17 mouse cellular contexts compared by ENCODE assay signal in the genomic region with DNA sequence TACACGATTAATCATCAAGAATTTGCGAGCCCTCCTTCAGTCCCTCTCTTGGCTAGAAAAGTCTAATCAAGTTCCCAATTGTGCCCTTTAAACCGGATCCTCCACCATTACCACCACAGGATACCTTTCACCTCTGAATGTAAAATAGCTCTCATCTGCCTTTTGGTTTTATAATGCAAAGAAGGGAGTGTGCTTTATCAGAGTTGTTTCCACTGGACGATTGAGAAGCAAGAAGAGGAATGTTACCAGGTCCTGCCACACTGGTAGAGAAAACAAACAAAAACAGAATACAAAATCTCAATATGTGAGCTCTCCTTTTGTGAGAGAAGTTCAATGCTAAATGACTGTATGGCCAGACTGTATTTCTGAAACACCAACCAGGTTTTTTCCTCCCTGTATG.
"Had no signal": no experiment of that assay in that cellular context is flagged by ENCODE, and none has a peak within 500 bp of the region (broad histone marks: within the 10 kb centered on the region; RNA-seq: fewer than 3 reads in every experiment).

No protein-coding gene starts in this region.

- H3K9me3 ChIP-seq: lung, embryonic 15.5 days; midbrain, embryonic 12.5 days; neural tube, embryonic 12.5 days; stomach, embryonic 15.5 days had no signal

- H3K36me3 ChIP-seq: lung, embryonic 15.5 days; midbrain, embryonic 12.5 days; neural tube, embryonic 12.5 days; stomach, embryonic 15.5 days had no signal

- H3K27ac ChIP-seq: lung, embryonic 15.5 days; macrophage; midbrain, embryonic 12.5 days; neural tube, embryonic 12.5 days; stomach, embryonic 15.5 days; stomach, postnatal 0 days had no signal

- H3K27me3 ChIP-seq: lung, embryonic 15.5 days; megakaryocyte, embryonic 14.5 days; neural tube, embryonic 12.5 days; stomach, embryonic 15.5 days had no signal

- H3K4me3 ChIP-seq: lung, embryonic 15.5 days; megakaryocyte, embryonic 14.5 days; midbrain, embryonic 12.5 days; neural tube, embryonic 12.5 days; stomach, embryonic 15.5 days had no signal

- H3K4me1 ChIP-seq: lung, embryonic 15.5 days; megakaryocyte, embryonic 14.5 days; midbrain, embryonic 12.5 days; neural tube, embryonic 12.5 days; stomach, embryonic 15.5 days had no signal

- H3K4me2 ChIP-seq: lung, embryonic 15.5 days; midbrain, embryonic 12.5 days; neural tube, embryonic 12.5 days; stomach, embryonic 15.5 days had no signal

- DNase-seq: liver, postnatal 0 days; lung, adult 2 months; lung, postnatal 14 days; lung, postnatal 36 days; midbrain, embryonic 14.5 days; right cerebral cortex, postnatal 14 days; thymus, adult 2 months; thymus, postnatal 25 days; thymus, postnatal 4 days had no signal

- H3K9ac ChIP-seq: liver, postnatal 0 days; lung, embryonic 15.5 days; midbrain, embryonic 12.5 days; neural tube, embryonic 12.5 days; stomach, embryonic 15.5 days had no signal

- ATAC-seq: liver, postnatal 0 days; lung, postnatal 0 days had no signal
